Mouse (Mus musculus) hindbrain, embryonic 11.5 days (tissue): Measurements from ENCODE around the gene Pkd1. TPM values are rescaled to one million over a fixed set of nuclear protein-coding genes. Genes with fewer than 3 reads are reported as not detected.
A peak's percentile ranks its signal among the peaks of the same experiment; 100 is the strongest.

Experiments used
- ATAC-seq: fragments of 200-750 bp; cut with Nextera tagmentation; 2 replicates; pipeline ENCODE4 v1.8.0; 2017; ENCODE audit warnings: mild to moderate bottlenecking, moderate TSS enrichment, moderate library complexity; ENCODE audit not compliant: low FRiP score
- DNase-seq: peaks from one replicate; pipeline ENCODE4 v3.0.0-alpha.2; 2015; ENCODE audit warnings: low spot score
- H3K27ac ChIP-seq: fragments of 300-500 bp; sonication (generic); 2 replicates; pipeline ENCODE4 v1.5.1; 2014; ENCODE audit warnings: mild to moderate bottlenecking, low read depth, low read length
- H3K27me3 ChIP-seq: fragments of 300-500 bp; sonication (generic); 2 replicates; pipeline ENCODE4 v1.6.1; 2014; ENCODE audit warnings: mild to moderate bottlenecking, low read length, moderate library complexity, mixed read lengths; ENCODE audit not compliant: control insufficient read depth, insufficient read depth
- H3K36me3 ChIP-seq: fragments of 300-500 bp; sonication (generic); 2 replicates; pipeline ENCODE4 v1.6.1; 2014; ENCODE audit warnings: mild to moderate bottlenecking, low read length, moderate library complexity, mixed read lengths; ENCODE audit not compliant: control insufficient read depth, insufficient read depth
- H3K4me1 ChIP-seq: fragments of 300-500 bp; sonication (generic); replicated peaks from 2 replicates; pipeline ENCODE4 v1.6.1; 2014; ENCODE audit warnings: low read length, mixed read lengths; ENCODE audit not compliant: control insufficient read depth, insufficient read depth
- H3K4me2 ChIP-seq: fragments of 300-500 bp; sonication (generic); replicated peaks from 2 replicates; pipeline ENCODE4 v1.6.1; 2014; ENCODE audit warnings: mild to moderate bottlenecking, low read depth, low read length
- H3K4me3 ChIP-seq: fragments of 300-500 bp; sonication (generic); 2 replicates; pipeline ENCODE4 v1.5.1; 2014; ENCODE audit warnings: low read depth, low read length
- H3K9ac ChIP-seq: fragments of 300-500 bp; sonication (generic); 2 replicates; pipeline ENCODE4 v1.6.1; 2014; ENCODE audit warnings: low read depth, low read length
- H3K9me3 ChIP-seq: fragments of 300-500 bp; sonication (generic); 2 replicates; pipeline ENCODE4 v1.6.1; 2016; ENCODE audit warnings: low read length; ENCODE audit not compliant: control insufficient read depth
- WGBS: fragments of 180-500 bp; shearing (Covaris S2); extraction: QIAGEN DNeasy Blood & Tissue Kit; methylation state at CpG from one replicate; pipeline ENCODE4 v1.1.7; 2014; 5-methylcytosine and 5-hydroxymethylcytosine counted together
- polyA plus RNA-seq: library from polyadenylated mRNA; unstranded; fragments of >200 nt; fragmentation: Nextera tagmentation; extraction: Ambion mirVana; gene quantifications from 2 replicates; pipeline ENCODE4 v1.2.1, GENCODE M21; 2014

Pkd1 gene
- polyA plus RNA-seq, 1 experiment from 2014 or later: 22.2 TPM

- 91% methylated on average over 7 of the region's 7 CpGs for WGBS
- Histone ChIP-seq H3K9ac (no peak overlapping the region), H3K27me3 (no peaks in the 10 kb centered on the region), H3K4me1 (peaks cover 10% of the 10 kb centered on the region; the same call in 1 of the 2 replicates), H3K27ac (no peak overlapping the region), H3K9me3 (no peaks in the 10 kb centered on the region), H3K36me3 (no peaks in the 10 kb centered on the region), H3K4me3 (no peak overlapping the region), H3K4me2 (no peak overlapping the region)
- DNase-seq (no peak), ATAC-seq (no peak)
These were observed 7.5 kb downstream of the Pkd1 start for GRCm38 (mm10) chr17:24557091-24557490.

GRCm38 (mm10) chr17:24558600-24559099 lies 9.0 kb downstream of the Pkd1 start:
- no peaks in the 10 kb centered on the region for H3K27me3 ChIP-seq
- DNase-seq: peak; percentile 37
- no peak overlapping the region for H3K4me2 ChIP-seq
- H3K27ac ChIP-seq: peak overlapping the region; percentile 47
- H3K36me3 ChIP-seq: no peaks in the 10 kb centered on the region
- no peak overlapping the region for H3K4me3 ChIP-seq
- peak; percentile 65 for ATAC-seq
- WGBS: 27% methylated on average over 4 of the region's 4 CpGs
- no peaks in the 10 kb centered on the region for H3K9me3 ChIP-seq
- peaks cover 10% of the 10 kb centered on the region; the same call in 1 of the 2 replicates for H3K4me1 ChIP-seq
- no peak overlapping the region for H3K9ac ChIP-seq

- Histone ChIP-seq H3K4me1 (peaks cover 10% of the 10 kb centered on the region; the same call in 1 of the 2 replicates), H3K9ac (no peak overlapping the region), H3K9me3 (no peaks in the 10 kb centered on the region), H3K4me3 (no peak overlapping the region), H3K27me3 (no peaks in the 10 kb centered on the region), H3K4me2 (no peak overlapping the region), H3K27ac (peak overlapping the region; percentile 47), H3K36me3 (no peaks in the 10 kb centered on the region)
- WGBS: 53% methylated on average over 3 of the region's 3 CpGs
- DNase-seq (no peak), ATAC-seq (peak; percentile 63)
These were observed 9.5 kb downstream of the Pkd1 start for GRCm38 (mm10) chr17:24559146-24559545.

GRCm38 (mm10) chr17:24560301-24561028 lies 10.8 kb downstream of the Pkd1 start:
- ATAC-seq: no peak
- WGBS: 96% methylated on average over 5 of the region's 5 CpGs
- Histone ChIP-seq H3K27ac (no peak overlapping the region), H3K4me3 (no peak overlapping the region), H3K9ac (no peak overlapping the region), H3K9me3 (no peaks in the 10 kb centered on the region), H3K4me2 (no peak overlapping the region), H3K36me3 (no peaks in the 10 kb centered on the region), H3K4me1 (peaks cover 10% of the 10 kb centered on the region; the same call in 1 of the 2 replicates), H3K27me3 (no peaks in the 10 kb centered on the region)
- no peak for DNase-seq

GRCm38 (mm10) chr17:24561592-24561991 lies 12.0 kb downstream of the Pkd1 start:
- Histone ChIP-seq H3K9me3 (no peaks in the 10 kb centered on the region), H3K4me1 (peaks cover 10% of the 10 kb centered on the region; the same call in 1 of the 2 replicates), H3K9ac (no peak overlapping the region), H3K36me3 (no peaks in the 10 kb centered on the region), H3K27ac (no peak overlapping the region), H3K27me3 (no peaks in the 10 kb centered on the region), H3K4me3 (no peak overlapping the region), H3K4me2 (no peak overlapping the region)
- ATAC-seq (no peak), DNase-seq (no peak)
- WGBS: 98% methylated on average over 2 of the region's 2 CpGs

GRCm38 (mm10) chr17:24563638-24564037 lies 14.0 kb downstream of the Pkd1 start:
- no peaks in the 10 kb centered on the region for H3K27me3 ChIP-seq
- H3K4me1 ChIP-seq: peaks cover 3% of the 10 kb centered on the region; the same call in 1 of the 2 replicates
- WGBS: 85% methylated on average over 5 of the region's 5 CpGs
- H3K9ac ChIP-seq: no peak overlapping the region
- H3K27ac ChIP-seq: no peak overlapping the region
- no peak for ATAC-seq
- H3K4me3 ChIP-seq: no peak overlapping the region
- H3K36me3 ChIP-seq: no peaks in the 10 kb centered on the region
- H3K4me2 ChIP-seq: no peak overlapping the region
- no peak for DNase-seq
- H3K9me3 ChIP-seq: no peaks in the 10 kb centered on the region

GRCm38 (mm10) chr17:24564422-24564821 lies 14.8 kb downstream of the Pkd1 start:
- WGBS: 91% methylated on average over 4 of the region's 4 CpGs
- no peak for DNase-seq

GRCm38 (mm10) chr17:24565092-24565491 lies 15.5 kb downstream of the Pkd1 start:
- H3K36me3 ChIP-seq: no peaks in the 10 kb centered on the region
- H3K27ac ChIP-seq: no peak overlapping the region
- H3K9ac ChIP-seq: no peak overlapping the region
- no peaks in the 10 kb centered on the region for H3K9me3 ChIP-seq
- DNase-seq (no peak), ATAC-seq (no peak)
- H3K4me3 ChIP-seq: no peak overlapping the region
- no peaks in the 10 kb centered on the region for H3K27me3 ChIP-seq
- no peak overlapping the region for H3K4me2 ChIP-seq
- 92% methylated on average over 3 of the region's 3 CpGs for WGBS
- no peaks in the 10 kb centered on the region for H3K4me1 ChIP-seq

More at GRCm38 (mm10) chr17:24564422-24564821, 14.8 kb downstream of the Pkd1 start:
- no peaks in the 10 kb centered on the region for H3K36me3 ChIP-seq
- no peaks in the 10 kb centered on the region for H3K4me1 ChIP-seq
- H3K4me2 ChIP-seq: no peak overlapping the region
- no peak overlapping the region for H3K9ac ChIP-seq
- H3K4me3 ChIP-seq: no peak overlapping the region
- ATAC-seq: no peak
- H3K27me3 ChIP-seq: no peaks in the 10 kb centered on the region
- no peak overlapping the region for H3K27ac ChIP-seq
- no peaks in the 10 kb centered on the region for H3K9me3 ChIP-seq

GRCm38 (mm10) chr17:24565792-24566191 lies 16.2 kb downstream of the Pkd1 start:
- no peak overlapping the region for H3K4me3 ChIP-seq
- H3K36me3 ChIP-seq: no peaks in the 10 kb centered on the region
- H3K4me1 ChIP-seq: no peaks in the 10 kb centered on the region
- no peak overlapping the region for H3K9ac ChIP-seq
- H3K4me2 ChIP-seq: no peak overlapping the region
- DNase-seq (no peak), ATAC-seq (no peak)
- H3K27me3 ChIP-seq: no peaks in the 10 kb centered on the region
- H3K9me3 ChIP-seq: no peaks in the 10 kb centered on the region
- H3K27ac ChIP-seq: no peak overlapping the region
- WGBS: 77% methylated on average over 3 of the region's 3 CpGs
